In the genomic region with DNA sequence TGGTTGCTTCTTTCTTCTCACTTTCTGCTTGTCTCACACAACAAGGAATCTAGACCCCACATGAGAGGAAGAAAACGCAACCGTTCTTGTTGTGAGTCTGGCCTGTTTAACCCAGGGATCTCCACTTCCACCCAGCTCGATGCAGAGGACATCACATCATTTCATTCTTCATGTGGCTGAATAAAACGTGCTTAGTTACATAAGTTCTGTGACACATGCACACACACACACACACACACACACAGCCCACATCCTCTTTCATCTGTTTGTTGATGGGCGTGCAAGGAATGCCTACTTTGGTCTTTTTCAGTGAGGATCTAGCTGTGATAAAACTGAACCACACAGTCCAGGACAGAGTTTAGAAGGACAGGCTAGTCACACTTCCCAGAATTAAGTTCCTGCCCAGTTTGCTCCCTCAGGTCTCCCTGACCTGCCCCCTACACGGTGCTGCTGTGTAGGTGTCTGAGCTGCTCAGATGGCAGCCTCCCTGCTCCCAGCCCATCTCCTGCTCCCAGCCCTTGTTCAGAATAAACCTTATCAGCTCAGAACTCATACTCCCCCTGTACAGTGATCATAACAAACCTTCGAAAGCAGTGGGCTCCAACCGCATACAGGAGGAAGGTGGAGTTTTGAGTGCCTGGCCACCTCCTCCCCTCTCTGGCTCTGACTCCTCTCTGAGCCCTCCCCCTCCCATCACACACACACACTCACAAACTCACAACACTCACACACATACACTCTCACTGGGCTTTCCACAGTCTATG, we compare ENCODE assay signal across 10 mouse cellular contexts. TPM values are rescaled to one million over a fixed set of nuclear protein-coding genes. Genes with fewer than 3 reads are reported as not detected.
A peak's percentile ranks its signal among the peaks of the same experiment; 100 is the strongest.
DNase-seq lines count a peak whose midpoint lies in the region.
"Had no signal": no experiment of that assay in that cellular context is flagged by ENCODE, and none has a peak within 500 bp of the region (broad histone marks: within the 10 kb centered on the region; RNA-seq: fewer than 3 reads in every experiment).

No protein-coding gene starts in this region.

- H3K36me3 ChIP-seq in heart, embryonic 10.5 days = no peaks in the 10 kb centered on the region
- H3K36me3 ChIP-seq in limb, embryonic 10.5 days = no peaks in the 10 kb centered on the region
- H3K36me3 ChIP-seq: forebrain, embryonic 15.5 days had no signal

- DNase-seq in heart, embryonic 10.5 days (ENCODE audit: low spot score) = no peak
- no peak for DNase-seq in heart, adult 9 months (ENCODE audit: low spot score in 2 of 2)
- peak; percentile 52 for DNase-seq in ovary, adult 18-20 months (ENCODE audit: low spot score)
- DNase-seq in ovary, postnatal 14 days (ENCODE audit: low spot score) = no peak
- no peak for DNase-seq in limb, embryonic 10.5 days (ENCODE audit: low spot score)
- DNase-seq in thymus, postnatal 25 days = peak; percentile 31
- no peak for DNase-seq in frontal cortex, postnatal 10 days (ENCODE audit: low spot score in 2 of 2)
- DNase-seq in urinary bladder, postnatal 14 days (ENCODE audit: low spot score) = no peak

- H3K27me3 ChIP-seq in heart, embryonic 10.5 days (ENCODE audit: insufficient read depth, poor library complexity, severe bottlenecking) = no peaks in the 10 kb centered on the region
- no peaks in the 10 kb centered on the region for H3K27me3 ChIP-seq in limb, embryonic 10.5 days (ENCODE audit: low read depth, poor library complexity, severe bottlenecking)
- H3K27me3 ChIP-seq: forebrain, embryonic 15.5 days had no signal

- H3K4me1 ChIP-seq in heart, embryonic 10.5 days = peaks cover 28% of the 10 kb centered on the region
- H3K4me1 ChIP-seq in limb, embryonic 10.5 days = peaks cover 18% of the 10 kb centered on the region

- no peaks in the 10 kb centered on the region for H3K9me3 ChIP-seq in heart, embryonic 10.5 days
- H3K9me3 ChIP-seq in limb, embryonic 10.5 days (replicated peaks) = no peaks in the 10 kb centered on the region
- H3K9me3 ChIP-seq: forebrain, embryonic 15.5 days had no signal

- 60% methylated on average over 8 of the region's 8 CpGs for WGBS in heart, embryonic 10.5 days
- WGBS in limb, embryonic 10.5 days = 68% methylated on average over 8 of the region's 8 CpGs

- H3K4me3 ChIP-seq in heart, embryonic 10.5 days = 0 out of 2 replicates have a peak overlapping the region, but pooled peaks have one; percentile 12
- H3K4me3 ChIP-seq in limb, embryonic 10.5 days = no peak overlapping the region
- H3K4me3 ChIP-seq: forebrain, embryonic 15.5 days; megakaryocyte, embryonic 14.5 days had no signal

- peak overlapping the region; percentile 47 for H3K27ac ChIP-seq in heart, embryonic 10.5 days
- H3K27ac ChIP-seq in limb, embryonic 10.5 days = 0 out of 2 replicates have a peak overlapping the region, but pooled peaks have one; percentile 2
- H3K27ac ChIP-seq: forebrain, embryonic 15.5 days had no signal

RNA-seq across cellular contexts. Expression of a gene that starts 10.5 kb away (rescaled TPM):
- 13.2 and 17.0 TPM in 2 replicates for polyA plus RNA-seq in heart, embryonic 10.5 days (2016; fragmentation: Nextera tagmentation; extraction: Ambion mirVana)
- polyA plus RNA-seq in limb, embryonic 10.5 days (2016; fragmentation: Nextera tagmentation; extraction: Ambion mirVana) = 9.9 and 10.1 TPM in 2 replicates

RNA-seq across cellular contexts. Expression of a gene that starts 53.2 kb away (rescaled TPM):
- 106 and 118 TPM in 2 replicates for polyA plus RNA-seq in heart, embryonic 10.5 days (2016; fragmentation: Nextera tagmentation; extraction: Ambion mirVana)
- 134 and 141 TPM in 2 replicates for polyA plus RNA-seq in limb, embryonic 10.5 days (2016; fragmentation: Nextera tagmentation; extraction: Ambion mirVana)

Comparison
In these comparisons a context has a peak if more than half of its experiments do, and no peak if none do; other contexts are left out.
1. DNase-seq: peak in ovary, adult 18-20 months (single experiment) and thymus, postnatal 25 days (single experiment); none in heart, embryonic 10.5 days (single experiment), heart, adult 9 months (0 of 2), ovary, postnatal 14 days (single experiment), limb, embryonic 10.5 days (single experiment), frontal cortex, postnatal 10 days (0 of 2) and urinary bladder, postnatal 14 days (single experiment).